Mouse (Mus musculus) MEL (cell line): ENCODE results near the gene Trap1. TPM values are rescaled to one million over a fixed set of nuclear protein-coding genes. Genes with fewer than 3 reads are reported as not detected.

ENCODE experiments used
- DNase-seq: peaks from one replicate; pipeline ENCODE4 v3.0.0; 2011; ENCODE audit warnings: low read depth, low spot score
- H3K27ac ChIP-seq: 2 replicates; pipeline ENCODE4 v1.5.1; 2012; ENCODE audit warnings: low read depth, mild to moderate bottlenecking, control low read depth, low read length, moderate library complexity; ENCODE audit not compliant: control insufficient read depth
- H3K27me3 ChIP-seq, 2 experiments: fragments of 150-350 bp in 1 of 2; sonication (generic) in 1 of 2; 2 replicates each; pipeline ENCODE4 v1.6.1; 2012; ENCODE audit warnings: low read length in 2 of 2, mild to moderate bottlenecking in 2 of 2, improper control_type of control experiment in 1 of 2, moderate library complexity in 1 of 2; ENCODE audit not compliant: insufficient read depth in 2 of 2, control insufficient read depth in 1 of 2
- H3K36me3 ChIP-seq, 2 experiments: 2 replicates each; pipeline ENCODE4 v1.6.1; 2012 to 2014; ENCODE audit warnings: low read length in 2 of 2, improper control_type of control experiment in 1 of 2, inconsistent platforms in 1 of 2, mild to moderate bottlenecking in 1 of 2; ENCODE audit not compliant: insufficient read depth in 2 of 2, control insufficient read depth in 1 of 2
- H3K4me1 ChIP-seq, 2 experiments: fragments of 150-350 bp in 1 of 2; sonication (generic) in 1 of 2; 2 replicates each; pipeline ENCODE4 v1.6.1; 2012; ENCODE audit warnings: low read length in 2 of 2, improper control_type of control experiment in 1 of 2, mild to moderate bottlenecking in 1 of 2; ENCODE audit not compliant: insufficient read depth in 2 of 2, control insufficient read depth in 1 of 2
- H3K4me3 ChIP-seq, 2 experiments: fragments of 150-350 bp in 1 of 2; sonication (generic) in 1 of 2; 2 replicates each; pipeline ENCODE4 v1.5.1; 2012; ENCODE audit warnings: low read depth in 2 of 2, low read length in 2 of 2, mild to moderate bottlenecking in 2 of 2, moderate library complexity in 2 of 2, control low read depth in 1 of 2, improper control_type of control experiment in 1 of 2; ENCODE audit not compliant: control insufficient read depth in 1 of 2, insufficient read depth in 1 of 2
- H3K79me2 ChIP-seq: 2 replicates; pipeline ENCODE4 v1.6.1; 2012; ENCODE audit warnings: mild to moderate bottlenecking, low read length, moderate library complexity; ENCODE audit not compliant: control insufficient read depth, poor library complexity, insufficient read depth
- H3K9ac ChIP-seq: 2 replicates; pipeline ENCODE4 v1.6.1; 2012; ENCODE audit warnings: low read depth, mild to moderate bottlenecking, control low read depth, low read length, moderate library complexity; ENCODE audit not compliant: control insufficient read depth, poor library complexity, severe bottlenecking
- H3K9me3 ChIP-seq: fragments of 150-350 bp; sonication (generic); replicated peaks from 2 replicates; pipeline ENCODE4 v1.6.1; 2012; ENCODE audit warnings: mild to moderate bottlenecking, low read length, improper control_type of control experiment, moderate library complexity; ENCODE audit not compliant: insufficient read depth
- CTCF ChIP-seq, 3 experiments: IDR thresholded peaks in 2 of 3; conservative IDR thresholded peaks in 1 of 3; 2 replicates each; pipeline ENCODE4 v1.5.1; 2011 to 2012; ENCODE audit warnings: low read length in 3 of 3, low read depth in 2 of 3, mild to moderate bottlenecking in 2 of 3, improper control_type of control experiment in 1 of 3, inconsistent platforms in 1 of 3, mixed read lengths in 1 of 3, moderate library complexity in 1 of 3; ENCODE audit not compliant: control insufficient read depth in 1 of 3, insufficient read depth in 1 of 3, poor library complexity in 1 of 3, severe bottlenecking in 1 of 3
- E2F4 ChIP-seq: IDR thresholded peaks from 2 replicates; pipeline ENCODE4 v1.6.1; 2011; ENCODE audit warnings: low read depth, low read length, improper control_type of control experiment, borderline replicate concordance
- ELF1 ChIP-seq: IDR thresholded peaks from 2 replicates; pipeline ENCODE4 v1.6.1; 2014; ENCODE audit warnings: low read depth, mild to moderate bottlenecking, inconsistent platforms, low read length, improper control_type of control experiment, moderate library complexity
- EP300 ChIP-seq, 2 experiments: IDR thresholded peaks; 2 replicates each; pipeline ENCODE4 v1.6.1; 2011; ENCODE audit warnings: improper control_type of control experiment in 2 of 2, low read length in 2 of 2, low read depth in 1 of 2, mild to moderate bottlenecking in 1 of 2
- ETS1 ChIP-seq: IDR thresholded peaks from 2 replicates; pipeline ENCODE4 v1.6.1; 2012; ENCODE audit warnings: low read depth, mild to moderate bottlenecking, inconsistent platforms, low read length, improper control_type of control experiment, moderate library complexity
- GABPA ChIP-seq: IDR thresholded peaks from 2 replicates; pipeline ENCODE4 v1.6.1; 2012; ENCODE audit warnings: low read depth, mild to moderate bottlenecking, inconsistent platforms, low read length, improper control_type of control experiment, moderate library complexity
- JUND ChIP-seq: IDR thresholded peaks from 2 replicates; pipeline ENCODE4 v1.6.1; 2011; ENCODE audit warnings: low read depth, mild to moderate bottlenecking, improper control_type of control experiment, low read length
- MAFK ChIP-seq: IDR thresholded peaks from 2 replicates; pipeline ENCODE4 v1.6.1; 2011; ENCODE audit warnings: low read depth, mild to moderate bottlenecking, low read length, improper control_type of control experiment, borderline replicate concordance
- MAX ChIP-seq: IDR thresholded peaks from 2 replicates; pipeline ENCODE4 v1.6.1; 2011; ENCODE audit warnings: low read length, improper control_type of control experiment
- MEF2A ChIP-seq: IDR thresholded peaks from 2 replicates; pipeline ENCODE4 v1.6.1; 2014; ENCODE audit warnings: low read depth, mild to moderate bottlenecking, inconsistent platforms, low read length, improper control_type of control experiment; ENCODE audit not compliant: poor library complexity, insufficient replicate concordance, severe bottlenecking; ENCODE audit errors: extremely low read depth
- MXI1 ChIP-seq: IDR thresholded peaks from 2 replicates; pipeline ENCODE4 v1.6.1; 2011; ENCODE audit warnings: mild to moderate bottlenecking, low read depth, low read length, improper control_type of control experiment
- NELFE ChIP-seq: IDR thresholded peaks from 2 replicates; pipeline ENCODE4 v1.6.1; 2011; ENCODE audit warnings: low read depth, low read length, improper control_type of control experiment
- NRF1 ChIP-seq: IDR thresholded peaks from 2 replicates; pipeline ENCODE4 v1.6.1; 2014; ENCODE audit warnings: low read depth, mild to moderate bottlenecking, inconsistent platforms, low read length, improper control_type of control experiment, moderate library complexity; ENCODE audit not compliant: poor library complexity, insufficient read depth, severe bottlenecking
- POLR2AphosphoS5 ChIP-seq: IDR thresholded peaks from 2 replicates; pipeline ENCODE4 v1.6.1; 2012; ENCODE audit warnings: low read depth, borderline replicate concordance, mild to moderate bottlenecking, inconsistent platforms, low read length, moderate library complexity, mixed read lengths
- RAD21 ChIP-seq: IDR thresholded peaks from 2 replicates; pipeline ENCODE4 v1.6.1; 2011; ENCODE audit warnings: mild to moderate bottlenecking, low read depth, low read length, improper control_type of control experiment
- RCOR1 ChIP-seq: IDR thresholded peaks from 2 replicates; pipeline ENCODE4 v1.6.1; 2012; ENCODE audit warnings: low read depth, mild to moderate bottlenecking, inconsistent platforms, low read length, improper control_type of control experiment
- SMC3 ChIP-seq: IDR thresholded peaks from 2 replicates; pipeline ENCODE4 v1.6.1; 2011; ENCODE audit warnings: low read depth, low read length, improper control_type of control experiment
- TAL1 ChIP-seq: IDR thresholded peaks from 2 replicates; pipeline ENCODE4 v1.6.1; 2012; ENCODE audit warnings: mild to moderate bottlenecking, inconsistent platforms, low read length, moderate library complexity, mixed read lengths
- TCF12 ChIP-seq: IDR thresholded peaks from 2 replicates; pipeline ENCODE4 v1.6.1; 2014; ENCODE audit warnings: low read depth, mild to moderate bottlenecking, inconsistent platforms, low read length, improper control_type of control experiment, moderate library complexity
- UBTF ChIP-seq: IDR thresholded peaks from 2 replicates; pipeline ENCODE4 v1.6.1; 2012; ENCODE audit warnings: low read depth, mild to moderate bottlenecking, inconsistent platforms, low read length, improper control_type of control experiment, moderate library complexity, borderline replicate concordance; ENCODE audit not compliant: insufficient read depth
- USF1 ChIP-seq: IDR thresholded peaks from 2 replicates; pipeline ENCODE4 v1.6.1; 2014; ENCODE audit warnings: low read depth, mild to moderate bottlenecking, inconsistent platforms, low read length, improper control_type of control experiment, moderate library complexity
- USF2 ChIP-seq, 2 experiments: IDR thresholded peaks; 2 replicates each; pipeline ENCODE4 v1.6.1; 2011 to 2012; ENCODE audit warnings: improper control_type of control experiment in 2 of 2, low read length in 2 of 2, borderline replicate concordance in 1 of 2, inconsistent platforms in 1 of 2, low read depth in 1 of 2, mild to moderate bottlenecking in 1 of 2; ENCODE audit not compliant: insufficient read depth in 1 of 2
- ZKSCAN1 ChIP-seq: IDR thresholded peaks from 2 replicates; pipeline ENCODE4 v1.6.1; 2012; ENCODE audit warnings: low read depth, mild to moderate bottlenecking, inconsistent platforms, low read length, improper control_type of control experiment, moderate library complexity
- ZNF384 ChIP-seq: IDR thresholded peaks from 2 replicates; pipeline ENCODE4 v1.6.1; 2012; ENCODE audit warnings: low read depth, mild to moderate bottlenecking, inconsistent platforms, low read length, improper control_type of control experiment
- polyA plus RNA-seq, 2 experiments: library from polyadenylated mRNA; stranded (reverse) in 1 of 2; unstranded in 1 of 2; fragments of >175 nt in 1 of 2; fragments of >200 nt in 1 of 2; gene quantifications; 2 replicates each; pipeline versions ENCODE4 v1.2.1 to v1.2.4; 2012; ENCODE audit warnings: low replicate concordance in 2 of 2, low read depth in 1 of 2; ENCODE audit not compliant: insufficient read length in 2 of 2, insufficient read depth in 1 of 2, missing spikeins in 1 of 2
- total RNA-seq: library from RNA; depleted of rRNA; stranded (reverse); fragments of 300-350 nt; gene quantifications from 2 replicates; pipeline ENCODE4 v1.2.3, GENCODE M21; 2012

The Trap1 gene
- total and polyA plus RNA-seq, 3 experiments = 120 to 299 (median 214) TPM

GRCm38 (mm10) chr16:4096141-4096540 lies 18.5 kb upstream of the Trap1 start:
- Histone ChIP-seq H3K9me3 (no peaks in the 10 kb centered on the region), H3K9ac (no peak overlapping the region), H3K4me3 (no peak overlapping the region), H3K36me3 (peaks cover 5 to 9% of the 10 kb centered on the region in 2 experiments), H3K79me2 (no peaks in the 10 kb centered on the region), H3K27me3 (no peaks in the 10 kb centered on the region), H3K4me1 (peaks cover 5 to 8% of the 10 kb centered on the region in 2 experiments), H3K27ac (no peak overlapping the region)
- DNase-seq = no peak
- TF ChIP-seq TCF12 (no peak), MAFK (no peak), SMC3 (no peak), POLR2AphosphoS5 (no peak), MAX (no peak), UBTF (no peak), USF2 (IDR thresholded peaks at IDR 0.05; ENCODE audit: borderline replicate concordance in 1 of 2, insufficient read depth in 1 of 2, low read depth in 1 of 2, low read length in 2 of 2) (no peak), E2F4 (no peak), EP300 (IDR thresholded peaks at IDR 0.05; ENCODE audit: low read depth in 1 of 2, low read length in 2 of 2) (no peak)

GRCm38 (mm10) chr16:4087214-4087913 lies 9.7 kb upstream of the Trap1 start:
- Histone ChIP-seq H3K27ac (no peak overlapping the region), H3K36me3 (peaks cover 0 to 2% of the 10 kb centered on the region in 2 experiments; a peak in 1 of 4 replicates), H3K4me1 (no peaks in the 10 kb centered on the region), H3K9me3 (no peaks in the 10 kb centered on the region), H3K79me2 (no peaks in the 10 kb centered on the region), H3K27me3 (no peaks in the 10 kb centered on the region), H3K9ac (no peak overlapping the region), H3K4me3 (no peak overlapping the region)
- no peak for TF ChIP-seq ZNF384
- TF ChIP-seq ETS1 = no peak
- no peak for TF ChIP-seq EP300 (IDR thresholded peaks at IDR 0.05; ENCODE audit: low read depth in 1 of 2, low read length in 2 of 2)
- no peak for TF ChIP-seq JUND
- no peak for TF ChIP-seq TAL1
- no peak for TF ChIP-seq RCOR1
- no peak for TF ChIP-seq NRF1
- no peak for TF ChIP-seq RAD21
- TF ChIP-seq GABPA = no peak
- TF ChIP-seq MEF2A = no peak
- no peak for TF ChIP-seq MXI1
- no peak for TF ChIP-seq CTCF (IDR thresholded peaks at IDR 0.05 in 2 of 3, conservative IDR thresholded peaks at IDR 0.05 in 1 of 3; ENCODE audit: control insufficient read depth in 1 of 3, insufficient read depth in 1 of 3, low read depth in 2 of 3, low read length in 3 of 3, poor library complexity in 1 of 3, severe bottlenecking in 1 of 3)
- no peak for TF ChIP-seq SMC3
- no peak for TF ChIP-seq NELFE
- no peak for TF ChIP-seq MAFK
- no peak for TF ChIP-seq ZKSCAN1
- TF ChIP-seq USF1 = no peak
- TF ChIP-seq TCF12 = no peak
- no peak for TF ChIP-seq POLR2AphosphoS5
- no peak for TF ChIP-seq ELF1
- DNase-seq = no peak
